ENCODE assay signal across 14 mouse cellular contexts in genomic region chr9:65243249-65243648, GRCm38 (mm10). TPM values are rescaled to one million over a fixed set of nuclear protein-coding genes. Genes with fewer than 3 reads are reported as not detected.
DNase-seq lines count a peak whose midpoint lies in the region; ATAC-seq lines count a peak whose summit lies in the region.
"Had no signal": no experiment of that assay in that cellular context is flagged by ENCODE, and none has a peak within 500 bp of the region (broad histone marks: within the 10 kb centered on the region; RNA-seq: fewer than 3 reads in every experiment).

No protein-coding gene starts in this region.

- H3K27me3 ChIP-seq in hindbrain, embryonic 15.5 days, result no peaks in the 10 kb centered on the region
- H3K27me3 ChIP-seq in hindbrain, embryonic 11.5 days (ENCODE audit: control insufficient read depth, insufficient read depth, low read length), result no peaks in the 10 kb centered on the region
- no peaks in the 10 kb centered on the region for H3K27me3 ChIP-seq in lung, embryonic 16.5 days (ENCODE audit: control insufficient read depth, insufficient read depth, low read depth, low read length)
- H3K27me3 ChIP-seq in embryonic facial prominence, embryonic 15.5 days, result no peaks in the 10 kb centered on the region

- no peak overlapping the region for H3K4me3 ChIP-seq in hindbrain, embryonic 15.5 days
- no peak overlapping the region for H3K4me3 ChIP-seq in hindbrain, embryonic 11.5 days (ENCODE audit: low read depth, low read length)
- H3K4me3 ChIP-seq in lung, embryonic 16.5 days (ENCODE audit: low read length), result no peak overlapping the region
- H3K4me3 ChIP-seq in embryonic facial prominence, embryonic 15.5 days (replicated peaks), result no peak overlapping the region
- H3K4me3 ChIP-seq: myocyte had no signal

- 38% methylated on average over 4 of the region's 4 CpGs for WGBS in hindbrain, embryonic 15.5 days
- 56% methylated on average over 4 of the region's 4 CpGs for WGBS in hindbrain, embryonic 11.5 days
- 34% methylated on average over 4 of the region's 4 CpGs for WGBS in lung, embryonic 16.5 days
- 49% methylated on average over 4 of the region's 4 CpGs for WGBS in embryonic facial prominence, embryonic 15.5 days

- peak; percentile 23; the same call in 1 of the 2 replicates for ATAC-seq in hindbrain, embryonic 15.5 days (ENCODE audit: low FRiP score, low read depth)
- ATAC-seq in hindbrain, embryonic 11.5 days (ENCODE audit: low FRiP score), result no peak
- ATAC-seq in lung, embryonic 16.5 days (ENCODE audit: low read depth), result peak; percentile 56
- ATAC-seq in embryonic facial prominence, embryonic 15.5 days (ENCODE audit: insufficient number of reproducible peaks, low FRiP score, low TSS enrichment, low read depth), result peak; percentile 36; the same call in 1 of the 2 replicates

- H3K27ac ChIP-seq in hindbrain, embryonic 15.5 days (replicated peaks), result no peak overlapping the region
- H3K27ac ChIP-seq in hindbrain, embryonic 11.5 days (ENCODE audit: low read depth, low read length), result no peak overlapping the region
- 0 out of 2 replicates have a peak overlapping the region, but pooled peaks have one; percentile 3 for H3K27ac ChIP-seq in lung, embryonic 16.5 days (ENCODE audit: low read length)
- peak overlapping the region; percentile 29; the same call in 1 of the 2 replicates for H3K27ac ChIP-seq in embryonic facial prominence, embryonic 15.5 days (replicated peaks)
- H3K27ac ChIP-seq: macrophage had no signal

- no peak overlapping the region for H3K4me2 ChIP-seq in hindbrain, embryonic 15.5 days
- H3K4me2 ChIP-seq in hindbrain, embryonic 11.5 days (replicated peaks; ENCODE audit: low read depth, low read length), result no peak overlapping the region
- no peak overlapping the region for H3K4me2 ChIP-seq in lung, embryonic 16.5 days (ENCODE audit: low read depth, low read length)
- no peak overlapping the region for H3K4me2 ChIP-seq in embryonic facial prominence, embryonic 15.5 days (replicated peaks)

- H3K9me3 ChIP-seq in hindbrain, embryonic 15.5 days, result no peaks in the 10 kb centered on the region
- no peaks in the 10 kb centered on the region for H3K9me3 ChIP-seq in hindbrain, embryonic 11.5 days (ENCODE audit: control insufficient read depth, low read length)
- no peaks in the 10 kb centered on the region for H3K9me3 ChIP-seq in lung, embryonic 16.5 days (ENCODE audit: control insufficient read depth, low read length)
- H3K9me3 ChIP-seq in embryonic facial prominence, embryonic 15.5 days (replicated peaks), result no peaks in the 10 kb centered on the region

- H3K4me1 ChIP-seq in hindbrain, embryonic 15.5 days (replicated peaks), result 0 out of 2 replicates have a peak, but pooled peaks cover 3% of the 10 kb centered on the region
- H3K4me1 ChIP-seq in hindbrain, embryonic 11.5 days (replicated peaks; ENCODE audit: control insufficient read depth, insufficient read depth, low read length), result no peaks in the 10 kb centered on the region; the same call in 1 of the 2 replicates
- H3K4me1 ChIP-seq in lung, embryonic 16.5 days (replicated peaks; ENCODE audit: control insufficient read depth, insufficient read depth, low read length), result peaks cover 12% of the 10 kb centered on the region
- peaks cover 24% of the 10 kb centered on the region for H3K4me1 ChIP-seq in embryonic facial prominence, embryonic 15.5 days

- H3K36me3 ChIP-seq in hindbrain, embryonic 15.5 days, result no peaks in the 10 kb centered on the region
- no peaks in the 10 kb centered on the region for H3K36me3 ChIP-seq in hindbrain, embryonic 11.5 days (ENCODE audit: control insufficient read depth, insufficient read depth, low read length)
- H3K36me3 ChIP-seq in lung, embryonic 16.5 days (ENCODE audit: control insufficient read depth, insufficient read depth, low read length), result no peaks in the 10 kb centered on the region
- no peaks in the 10 kb centered on the region for H3K36me3 ChIP-seq in embryonic facial prominence, embryonic 15.5 days

- 0 out of 2 replicates have a peak overlapping the region, but pooled peaks have one; percentile 23 for H3K9ac ChIP-seq in hindbrain, embryonic 15.5 days
- no peak overlapping the region for H3K9ac ChIP-seq in hindbrain, embryonic 11.5 days (ENCODE audit: low read depth, low read length)
- no peak overlapping the region for H3K9ac ChIP-seq in lung, embryonic 16.5 days (ENCODE audit: low read length)
- no peak overlapping the region for H3K9ac ChIP-seq in embryonic facial prominence, embryonic 15.5 days

- no peak for DNase-seq in hindbrain, embryonic 11.5 days (ENCODE audit: low spot score)
- no peak for DNase-seq in lung, adult 18-20 months
- peak; percentile 8 for DNase-seq in lung, postnatal 14 days
- no peak for DNase-seq in c-Kit-positive CD71-positive TER-119-positive erythroid progenitor cells, embryonic 14.5 days (ENCODE audit: low spot score)
- DNase-seq in layer of hippocampus, postnatal 25 days (ENCODE audit: extremely low spot score in 1 of 2, low spot score in 1 of 2), result no peak
- DNase-seq: cerebellum, adult 9-10 months; embryo, embryonic 11 days; heart, adult 18-20 months; heart, postnatal 36 days had no signal

RNA-seq across cellular contexts. Expression of gene Cilp, which starts 21.7 kb away (rescaled TPM):
- 0.20 and 0.48 TPM in 2 replicates for polyA plus RNA-seq in hindbrain, embryonic 15.5 days (2015; fragmentation: Nextera tagmentation; extraction: Ambion mirVana)
- 0.25 and 0.31 TPM in 2 replicates for polyA plus RNA-seq in hindbrain, embryonic 11.5 days (2014; fragmentation: Nextera tagmentation; extraction: Ambion mirVana)
- 0.19 and 0.35 TPM in 2 replicates for polyA plus RNA-seq in lung, embryonic 16.5 days (2015; fragmentation: Nextera tagmentation; extraction: Ambion mirVana)
- polyA plus RNA-seq in embryonic facial prominence, embryonic 15.5 days (2015; fragmentation: Nextera tagmentation; extraction: Ambion mirVana), result 2.6 and 3.5 TPM in 2 replicates
- total RNA-seq in layer of hippocampus, postnatal 25 days (2021), result not detected
- polyA plus RNA-seq: macrophage had no signal

RNA-seq across cellular contexts. Expression of gene Parp16, which starts 48.1 kb away (rescaled TPM):
- 6.7 and 8.1 TPM in 2 replicates for polyA plus RNA-seq in hindbrain, embryonic 15.5 days (2015; fragmentation: Nextera tagmentation; extraction: Ambion mirVana)
- polyA plus RNA-seq in hindbrain, embryonic 11.5 days (2014; fragmentation: Nextera tagmentation; extraction: Ambion mirVana), result 4.0 and 6.5 TPM in 2 replicates
- 5.7 TPM in 2 replicates for polyA plus RNA-seq in lung, embryonic 16.5 days (2015; fragmentation: Nextera tagmentation; extraction: Ambion mirVana)
- polyA plus RNA-seq in embryonic facial prominence, embryonic 15.5 days (2015; fragmentation: Nextera tagmentation; extraction: Ambion mirVana), result 7.5 and 8.9 TPM in 2 replicates
- 1 to 10 TPM; 3.7 to 4.6 TPM for total RNA-seq in layer of hippocampus, postnatal 25 days (2021)

RNA-seq across cellular contexts. Expression of gene Clpx, which starts 50.8 kb away (rescaled TPM):
- polyA plus RNA-seq in hindbrain, embryonic 15.5 days (2015; fragmentation: Nextera tagmentation; extraction: Ambion mirVana), result 37.1 and 40.3 TPM in 2 replicates
- polyA plus RNA-seq in hindbrain, embryonic 11.5 days (2014; fragmentation: Nextera tagmentation; extraction: Ambion mirVana), result 47.5 and 51.9 TPM in 2 replicates
- 50.3 and 51.8 TPM in 2 replicates for polyA plus RNA-seq in lung, embryonic 16.5 days (2015; fragmentation: Nextera tagmentation; extraction: Ambion mirVana)
- polyA plus RNA-seq in embryonic facial prominence, embryonic 15.5 days (2015; fragmentation: Nextera tagmentation; extraction: Ambion mirVana), result 55.7 and 57.6 TPM in 2 replicates
- 10 to 100 TPM; 32.8 to 33.3 TPM for total RNA-seq in layer of hippocampus, postnatal 25 days (2021)

Comparison
In these comparisons a context has a peak if more than half of its experiments do, and no peak if none do; other contexts are left out.
1. H3K27ac ChIP-seq: peak in lung, embryonic 16.5 days (single experiment) and embryonic facial prominence, embryonic 15.5 days (single experiment); none in hindbrain, embryonic 15.5 days (single experiment) and hindbrain, embryonic 11.5 days (single experiment).